Mouse (Mus musculus) left cerebral cortex, postnatal 25 days (tissue): ENCODE results near the gene Esyt1. TPM values are rescaled to one million over a fixed set of nuclear protein-coding genes. Genes with fewer than 3 reads are reported as not detected.
"Not testable (repeated sequence)": the region's sequence is repeated elsewhere in the genome, so short reads cannot be mapped to it uniquely, and the experiment has no call there.

Experiments
- DNase-seq, 2 experiments: peaks; one replicate each; pipeline ENCODE4 v3.0.0; 2022; ENCODE audit warnings: low spot score in 2 of 2, mixed read lengths in 1 of 2
- intact Hi-C: fragments of 180-260 bp; cut with DNase I; formaldehyde crosslinking; loops from one replicate; pipeline ENCODE4 v1.15.1; 2025
- microRNA-seq, 2 experiments: library from miRNA; unstranded; fragments of <30 nt; microRNA quantifications; one replicate each; pipeline ENCODE4 v1.2.0; 2022
- total RNA-seq, 2 experiments: library from RNA; stranded (reverse); gene quantifications; 2 replicates each; pipeline ENCODE4 v1.2.3; 2021

Gene Esyt1
- total RNA-seq, 2 experiments from 2014 or later = 7.9 to 8.0 TPM

DNA sequence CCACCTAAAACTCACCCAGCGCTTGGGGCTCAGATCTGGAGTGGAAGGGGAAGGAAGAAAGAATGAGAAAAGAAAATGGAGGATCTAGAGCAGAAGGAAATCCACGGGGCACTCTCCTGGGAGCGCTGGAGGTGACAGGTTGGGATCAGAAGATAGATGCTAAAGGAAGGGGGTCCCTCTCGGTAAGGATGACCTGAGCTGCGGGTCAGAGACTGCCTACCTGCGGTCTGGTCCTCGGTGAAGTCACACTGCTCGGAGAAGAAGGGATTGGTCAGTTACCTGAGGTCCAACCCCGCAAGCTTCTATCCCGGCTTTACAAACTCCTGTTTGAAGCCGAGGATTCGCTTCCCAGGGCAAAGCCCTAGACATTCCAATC, 32.4 kb downstream of the Esyt1 start:
- DNase-seq = no peak
- intact Hi-C loops = no loop called here

DNA sequence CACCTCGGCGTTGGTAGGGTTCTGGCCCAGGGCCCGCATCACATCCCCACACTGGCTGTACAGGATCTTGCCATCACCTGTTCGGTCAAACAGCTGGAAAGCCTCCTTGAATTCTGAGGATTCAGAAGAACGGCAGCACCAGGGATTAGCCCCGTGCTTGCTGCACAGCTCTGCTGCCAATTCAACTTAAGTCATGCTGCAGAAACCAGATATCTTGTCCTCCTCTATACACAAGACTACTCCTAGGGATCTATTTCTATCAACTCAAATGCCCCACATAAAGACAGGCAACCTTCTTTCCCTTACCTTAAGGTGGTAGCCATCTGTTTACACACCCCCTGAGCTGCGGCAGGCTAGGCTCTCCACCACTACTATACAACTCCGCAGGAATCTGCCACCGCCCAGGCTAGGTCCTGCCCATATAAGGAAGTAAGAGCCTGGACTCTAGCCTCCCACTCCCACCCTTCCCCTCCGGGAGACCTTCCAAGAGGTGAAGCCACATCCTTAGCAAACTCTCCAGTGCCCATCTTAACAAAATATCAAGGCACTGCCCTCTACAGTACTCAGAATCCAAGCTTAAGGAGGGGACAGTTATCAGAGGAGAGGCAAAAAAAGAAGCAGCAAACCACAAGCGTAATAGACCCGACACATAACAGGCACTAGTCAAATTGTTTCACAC, 32.9 kb downstream of the Esyt1 start:
- intact Hi-C loops = no loop called here

GRCm38 (mm10) chr10:128492051-128492450, 33.6 kb downstream of the Esyt1 start:
- DNase-seq, intact Hi-C loops: not testable (repeated sequence)

More for the DNA sequence above, 32.9 kb downstream of the Esyt1 start:
- peak; percentile 59 to 83 for DNase-seq

GRCm38 (mm10) chr10:128491495-128491894, 34.2 kb downstream of the Esyt1 start:
- intact Hi-C loops = no loop called here
- peak; percentile 13 to 20 for DNase-seq

- DNase-seq = peak in 1 of 2 experiments; percentile 16
- intact Hi-C loops = no loop called here
Measured at GRCm38 (mm10) chr10:128490912-128491311, 34.8 kb downstream of the Esyt1 start.

GRCm38 (mm10) chr10:128490232-128490631, 35.4 kb downstream of the Esyt1 start:
- peak; percentile 28 to 37 for DNase-seq
- intact Hi-C loops = no loop called here

DNA sequence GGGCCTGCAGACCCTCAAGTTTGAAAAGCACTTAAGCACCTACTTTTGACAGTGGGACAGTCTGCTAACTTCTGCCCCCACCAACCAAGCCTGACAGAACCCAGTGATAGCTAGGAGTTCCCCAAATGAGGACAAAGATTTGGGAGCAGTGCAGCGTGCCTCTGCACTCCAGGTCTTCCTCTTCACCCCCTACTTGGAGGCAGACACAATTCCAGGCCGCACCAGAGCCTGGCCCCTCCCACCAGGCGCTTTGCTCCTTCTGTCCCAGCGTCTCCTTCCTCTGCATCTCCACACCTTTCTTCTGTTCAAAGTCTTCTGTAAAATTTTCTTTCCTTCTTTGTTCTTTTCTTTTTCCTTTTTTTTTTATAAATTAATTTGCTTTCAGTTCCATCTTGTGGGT, 35.9 kb downstream of the Esyt1 start:
- DNase-seq = no peak
- intact Hi-C loops = no loop called here

GRCm38 (mm10) chr10:128489380-128489779, 36.3 kb downstream of the Esyt1 start:
- intact Hi-C loops = no loop called here
- peak; percentile 16 to 30 for DNase-seq

DNA sequence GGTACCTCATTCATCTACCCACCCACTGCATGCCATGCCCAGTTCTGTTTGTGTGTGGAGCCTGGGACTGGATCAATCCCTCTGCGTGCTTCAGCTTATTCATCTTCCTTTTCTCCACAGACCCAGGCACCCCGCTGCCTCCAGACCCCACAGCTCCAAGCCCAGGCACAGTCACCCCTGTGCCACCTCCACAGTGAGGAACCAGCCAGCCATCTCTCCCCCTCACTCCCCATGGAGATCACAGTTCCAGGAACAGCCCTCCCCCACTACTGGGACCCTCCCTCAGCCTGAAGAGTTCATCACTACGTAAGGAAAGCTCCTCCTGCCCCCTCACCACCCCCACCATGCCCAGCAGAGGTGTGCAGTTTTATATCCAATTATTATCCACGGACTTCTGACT, 36.9 kb downstream of the Esyt1 start:
- DNase-seq = no peak
- intact Hi-C loops = no loop called here

DNA sequence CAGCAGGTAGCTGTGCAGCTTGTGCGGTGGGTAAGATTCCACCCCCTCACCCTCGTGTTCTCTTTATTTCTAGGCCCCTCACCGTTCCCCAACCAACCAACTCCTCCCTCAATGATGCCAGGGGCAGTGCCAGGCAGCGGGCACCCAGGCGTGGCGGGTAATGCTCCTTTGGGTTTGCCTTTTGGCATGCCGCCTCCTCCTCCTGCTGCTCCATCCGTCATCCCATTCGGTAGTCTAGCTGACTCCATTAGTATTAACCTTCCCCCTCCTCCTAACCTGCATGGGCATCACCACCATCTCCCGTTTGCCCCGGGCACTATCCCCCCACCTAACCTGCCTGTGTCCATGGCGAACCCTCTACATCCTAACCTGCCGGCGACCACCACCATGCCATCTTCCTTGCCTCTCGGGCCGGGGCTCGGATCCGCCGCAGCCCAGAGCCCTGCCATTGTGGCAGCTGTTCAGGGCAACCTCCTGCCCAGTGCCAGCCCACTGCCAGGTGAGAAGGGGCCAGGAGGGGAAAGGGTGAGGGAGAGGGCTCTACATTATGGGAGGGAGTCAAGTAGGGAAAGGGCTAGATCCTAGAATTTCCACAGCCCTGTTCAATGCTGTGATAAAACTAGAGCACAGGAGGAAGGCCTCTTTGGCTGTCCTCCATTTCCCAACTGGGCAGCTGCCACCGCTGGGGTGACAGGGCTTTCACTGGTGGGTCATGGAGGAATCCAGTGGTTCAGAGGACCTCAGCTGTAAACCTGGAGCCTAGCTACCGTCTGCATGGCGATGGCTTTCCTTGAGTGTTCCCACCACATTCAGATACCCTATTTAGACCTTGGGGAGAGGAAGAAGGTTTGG, 37.6 kb downstream of the Esyt1 start:
- intact Hi-C loops = no loop called here
- DNase-seq = no peak

DNA sequence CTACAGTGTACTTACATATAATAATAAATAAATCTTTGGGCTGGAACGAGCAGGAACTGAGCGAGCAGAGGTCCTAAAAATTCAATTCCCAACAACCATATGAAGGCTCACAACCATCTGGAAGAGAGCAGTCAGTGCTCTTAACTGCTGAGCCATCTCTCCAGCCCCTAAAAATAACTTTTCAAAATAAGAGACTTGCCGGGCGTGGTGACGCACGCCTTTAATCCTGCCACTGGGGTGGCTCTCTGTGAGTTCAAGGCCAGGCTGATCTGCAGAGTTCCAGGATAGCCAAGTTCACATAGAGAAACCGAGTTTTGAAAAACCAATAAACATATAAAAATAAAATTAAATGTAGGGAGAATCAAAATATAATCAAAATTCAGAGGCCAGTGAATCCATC, 39.3 kb downstream of the Esyt1 start:
- intact Hi-C loops = no loop called here
- DNase-seq = no peak

DNA sequence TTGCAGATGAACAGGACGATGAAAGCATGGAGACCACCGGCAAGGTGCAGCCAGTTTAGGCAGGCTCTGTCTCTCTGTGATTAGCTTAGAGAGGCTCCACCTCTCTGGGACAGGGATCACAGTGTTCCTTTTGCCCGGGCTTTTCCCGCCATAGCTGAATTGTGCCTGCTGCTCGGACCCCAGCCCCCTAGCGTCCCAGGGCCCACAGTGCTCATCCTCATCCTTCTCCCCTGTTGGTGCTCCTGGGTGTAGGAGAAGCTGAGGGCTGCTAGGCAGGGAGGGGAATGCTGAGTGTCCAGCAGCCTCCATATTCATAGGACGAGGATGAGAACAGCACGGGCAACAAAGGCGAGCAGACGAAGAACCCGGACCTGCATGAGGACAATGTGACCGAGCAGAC, 51.3 kb downstream of the Esyt1 start:
- intact Hi-C loops = no loop called here
- no peak for DNase-seq

DNA sequence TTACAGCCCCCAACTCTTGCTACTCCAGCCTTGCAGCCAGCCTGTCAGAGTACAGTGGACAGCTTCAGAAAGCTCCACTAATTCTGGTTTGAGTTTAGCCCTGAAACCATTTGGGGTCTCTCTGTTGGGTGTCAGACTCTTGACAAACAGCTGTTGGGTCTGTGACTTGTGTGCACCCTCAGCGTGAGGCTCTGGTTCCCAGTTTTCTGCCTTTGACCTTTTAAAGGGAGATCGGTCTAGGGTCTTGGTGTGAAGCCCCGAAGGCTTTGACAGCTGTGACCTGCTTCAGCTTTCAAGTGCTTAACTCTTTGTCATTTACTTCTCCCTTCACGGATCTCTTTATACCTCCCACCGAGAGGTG, 65.4 kb downstream of the Esyt1 start:
- intact Hi-C loops = no loop called here

More for the DNA sequence above, 65.4 kb downstream of the Esyt1 start:
- DNase-seq = no peak

Small RNA genes within 50 kb of the gene (microRNA-seq; reads per million reads assigned to microRNA genes)
- gene Gm47275 (0 reads per million in 2 experiments), gene Mir6916 (0 reads per million in 2 experiments)

Other genes starting within 250 kb of the Esyt1 start
- under 1 TPM; 0.64 to 0.69 TPM for gene Il23a, start 227.1 kb downstream of the Esyt1 start, total RNA-seq
- 10 to 100 TPM; 14.3 to 15.4 TPM for gene Pan2, start 222.5 kb downstream of the Esyt1 start, total RNA-seq
- 10 to 100 TPM; 64.7 to 70.5 TPM for gene Cnpy2, start 203.4 kb downstream of the Esyt1 start, total RNA-seq
- gene Cs, start 188.1 kb downstream of the Esyt1 start, total RNA-seq = 100 to 1,000 TPM; 227 to 229 TPM
- gene Coq10a, start 156.9 kb downstream of the Esyt1 start, total RNA-seq = 10 to 100 TPM; 60.4 to 63.8 TPM
- gene Ankrd52, start 148.8 kb downstream of the Esyt1 start, total RNA-seq = 10 to 100 TPM; 65.1 to 68.9 TPM
- under 1 TPM; 0.30 to 0.32 TPM for gene Slc39a5, start 124.6 kb downstream of the Esyt1 start, total RNA-seq
- gene Nabp2, start 114.4 kb downstream of the Esyt1 start, total RNA-seq = 10 to 100 TPM; 87.8 to 89.7 TPM
- gene Rnf41, start 114.2 kb downstream of the Esyt1 start, total RNA-seq = 10 to 100 TPM; 76.7 to 78.6 TPM
- 100 to 1,000 TPM; 228 to 232 TPM for gene Smarcc2, start 66.6 kb downstream of the Esyt1 start, total RNA-seq
- 100 to 1,000 TPM; 616 to 641 TPM for gene Myl6, start 31.7 kb downstream of the Esyt1 start, total RNA-seq
- 10 to 100 TPM; 22.9 to 24.0 TPM for gene Myl6b, start 27.2 kb downstream of the Esyt1 start, total RNA-seq
- 10 to 100 TPM; 13.2 to 13.5 TPM for gene Zc3h10, start 21.9 kb upstream of the Esyt1 start, total RNA-seq
- gene Rpl41, start 23.4 kb upstream of the Esyt1 start, total RNA-seq = 1,000 to 10,000 TPM; 1,545 to 1,604 TPM
- gene Pa2g4, start 40.1 kb upstream of the Esyt1 start, total RNA-seq = 10 to 100 TPM; 56.7 to 62.7 TPM
- gene Erbb3, start 63.8 kb upstream of the Esyt1 start, total RNA-seq = 1 to 10 TPM; 5.8 to 7.6 TPM
- 100 to 1,000 TPM; 235 to 247 TPM for gene Rps26, start 100.9 kb upstream of the Esyt1 start, total RNA-seq
- gene Ikzf4, start 120.1 kb upstream of the Esyt1 start, total RNA-seq = 10 to 100 TPM; 17.9 to 18.9 TPM
- 10 to 100 TPM; 10.8 to 12.3 TPM for gene Suox, start 148.2 kb upstream of the Esyt1 start, total RNA-seq
- gene Rab5b, start 170.4 kb upstream of the Esyt1 start, total RNA-seq = 100 to 1,000 TPM; 125 to 132 TPM
- gene Pmel, start 178.3 kb upstream of the Esyt1 start, total RNA-seq = under 1 TPM; 0.39 to 0.96 TPM
- gene Cdk2, start 179.2 kb upstream of the Esyt1 start, total RNA-seq = 1 to 10 TPM; 2.5 to 3.2 TPM
- 1 to 10 TPM; 5.1 to 6.3 TPM for gene Dgka, start 219.0 kb upstream of the Esyt1 start, total RNA-seq
- 10 to 100 TPM; 28.8 to 29.5 TPM for gene Pym1, start 222.0 kb upstream of the Esyt1 start, total RNA-seq